Mouse (Mus musculus): ENCODE results near the gene Apol8. TPM values are rescaled to one million over a fixed set of nuclear protein-coding genes. Genes with fewer than 3 reads are reported as not detected.
A peak's percentile ranks its signal among the peaks of the same experiment; 100 is the strongest.
"Not testable (repeated sequence)": the region's sequence is repeated elsewhere in the genome, so short reads cannot be mapped to it uniquely, and the experiment has no call there.

Apol8 gene
- polyA plus RNA-seq, 1 experiment: 0.08 TPM

- no peak for DNase-seq
- Histone ChIP-seq H3K4me3 (ENCODE audit: control insufficient read depth, insufficient read depth, low read length) (no peak overlapping the region), H3K4me1 (replicated peaks; ENCODE audit: control insufficient read depth, insufficient read depth, low read length) (no peaks in the 10 kb centered on the region), H3K36me3 (ENCODE audit: control insufficient read depth, insufficient read depth, low read length) (no peaks in the 10 kb centered on the region), H3K27ac (ENCODE audit: control insufficient read depth, insufficient read depth, low read length) (no peak overlapping the region), H3K27me3 (ENCODE audit: control insufficient read depth, insufficient read depth, low read length) (no peaks in the 10 kb centered on the region)
- TF ChIP-seq CTCF (IDR thresholded peaks at IDR 0.05; ENCODE audit: borderline replicate concordance, control insufficient read depth, extremely low read depth, insufficient read depth, low read length, poor library complexity): no peak
- no peak for TF ChIP-seq POLR2A (IDR thresholded peaks at IDR 0.05; ENCODE audit: control insufficient read depth, extremely low read depth, insufficient read depth, low read length, poor library complexity)
- 94% methylated on average over 1 of the region's 1 CpGs for WGBS
These were observed 10.5 kb downstream of the Apol8 start for GRCm38 (mm10) chr15:77746326-77746725.

- Histone ChIP-seq H3K27me3 (ENCODE audit: control insufficient read depth, insufficient read depth, low read length) (no peaks in the 10 kb centered on the region), H3K27ac (ENCODE audit: control insufficient read depth, insufficient read depth, low read length) (no peak overlapping the region), H3K36me3 (ENCODE audit: control insufficient read depth, insufficient read depth, low read length) (no peaks in the 10 kb centered on the region), H3K4me1 (replicated peaks; ENCODE audit: control insufficient read depth, insufficient read depth, low read length) (no peaks in the 10 kb centered on the region), H3K4me3 (ENCODE audit: control insufficient read depth, insufficient read depth, low read length) (no peak overlapping the region)
- DNase-seq: no peak
- TF ChIP-seq POLR2A (IDR thresholded peaks at IDR 0.05; ENCODE audit: control insufficient read depth, extremely low read depth, insufficient read depth, low read length, poor library complexity): no peak
These were observed 11.7 kb downstream of the Apol8 start for GRCm38 (mm10) chr15:77745081-77745480.

GRCm38 (mm10) chr15:77744632-77745031 lies 12.2 kb downstream of the Apol8 start:
- Histone ChIP-seq H3K4me3 (ENCODE audit: control insufficient read depth, insufficient read depth, low read length) (no peak overlapping the region), H3K27ac (ENCODE audit: control insufficient read depth, insufficient read depth, low read length) (no peak overlapping the region), H3K36me3 (ENCODE audit: control insufficient read depth, insufficient read depth, low read length) (no peaks in the 10 kb centered on the region), H3K27me3 (ENCODE audit: control insufficient read depth, insufficient read depth, low read length) (no peaks in the 10 kb centered on the region), H3K4me1 (replicated peaks; ENCODE audit: control insufficient read depth, insufficient read depth, low read length) (no peaks in the 10 kb centered on the region)
- TF ChIP-seq CTCF (IDR thresholded peaks at IDR 0.05; ENCODE audit: borderline replicate concordance, control insufficient read depth, extremely low read depth, insufficient read depth, low read length, poor library complexity): no peak
- no peak for DNase-seq
- WGBS: 71% methylated on average over 5 of the region's 5 CpGs

- not testable (repeated sequence) for H3K4me3 ChIP-seq (ENCODE audit: control insufficient read depth, insufficient read depth, low read length); H3K27me3 ChIP-seq (ENCODE audit: control insufficient read depth, insufficient read depth, low read length); H3K36me3 ChIP-seq (ENCODE audit: control insufficient read depth, insufficient read depth, low read length); H3K27ac ChIP-seq (ENCODE audit: control insufficient read depth, insufficient read depth, low read length); H3K4me1 ChIP-seq (replicated peaks; ENCODE audit: control insufficient read depth, insufficient read depth, low read length); DNase-seq
- WGBS: 95% methylated on average over 6 of the region's 6 CpGs
These were observed 15.2 kb downstream of the Apol8 start for GRCm38 (mm10) chr15:77741556-77741955.

GRCm38 (mm10) chr15:77740511-77741297 lies 16.1 kb downstream of the Apol8 start:
- TF ChIP-seq CTCF (IDR thresholded peaks at IDR 0.05; ENCODE audit: borderline replicate concordance, control insufficient read depth, extremely low read depth, insufficient read depth, low read length, poor library complexity) (no peak), POLR2A (IDR thresholded peaks at IDR 0.05; ENCODE audit: control insufficient read depth, extremely low read depth, insufficient read depth, low read length, poor library complexity) (no peak)
- WGBS: 78% methylated on average over 9 of the region's 9 CpGs

GRCm38 (mm10) chr15:77733903-77734302 lies 22.9 kb downstream of the Apol8 start:
- not testable (repeated sequence) for H3K27ac ChIP-seq (ENCODE audit: control insufficient read depth, insufficient read depth, low read length); H3K27me3 ChIP-seq (ENCODE audit: control insufficient read depth, insufficient read depth, low read length); H3K36me3 ChIP-seq (ENCODE audit: control insufficient read depth, insufficient read depth, low read length); DNase-seq
- Histone ChIP-seq H3K4me1 (replicated peaks; ENCODE audit: control insufficient read depth, insufficient read depth, low read length) (peaks cover 13% of the 10 kb centered on the region), H3K4me3 (ENCODE audit: control insufficient read depth, insufficient read depth, low read length) (peak overlapping the region; percentile 12; the same call in 1 of the 2 replicates)
- 51% methylated on average over 4 of the region's 4 CpGs for WGBS

More at GRCm38 (mm10) chr15:77740511-77741297, 16.1 kb downstream of the Apol8 start:
- no peaks in the 10 kb centered on the region for H3K4me1 ChIP-seq (replicated peaks; ENCODE audit: control insufficient read depth, insufficient read depth, low read length)
- no peak overlapping the region for H3K4me3 ChIP-seq (ENCODE audit: control insufficient read depth, insufficient read depth, low read length)
- no peak for DNase-seq
- H3K36me3 ChIP-seq (ENCODE audit: control insufficient read depth, insufficient read depth, low read length): no peaks in the 10 kb centered on the region
- H3K27me3 ChIP-seq (ENCODE audit: control insufficient read depth, insufficient read depth, low read length): no peaks in the 10 kb centered on the region
- no peak overlapping the region for H3K27ac ChIP-seq (ENCODE audit: control insufficient read depth, insufficient read depth, low read length)

GRCm38 (mm10) chr15:77733380-77733779 lies 23.4 kb downstream of the Apol8 start:
- not testable (repeated sequence) for H3K27me3 ChIP-seq (ENCODE audit: control insufficient read depth, insufficient read depth, low read length); H3K27ac ChIP-seq (ENCODE audit: control insufficient read depth, insufficient read depth, low read length); H3K36me3 ChIP-seq (ENCODE audit: control insufficient read depth, insufficient read depth, low read length)
- Histone ChIP-seq H3K4me1 (replicated peaks; ENCODE audit: control insufficient read depth, insufficient read depth, low read length) (peaks cover 13% of the 10 kb centered on the region), H3K4me3 (ENCODE audit: control insufficient read depth, insufficient read depth, low read length) (peak overlapping the region; percentile 12; the same call in 1 of the 2 replicates)
- WGBS: 27% methylated on average over 8 of the region's 8 CpGs
- DNase-seq: peak; percentile 42

- H3K27me3 ChIP-seq (ENCODE audit: control insufficient read depth, insufficient read depth, low read length); H3K27ac ChIP-seq (ENCODE audit: control insufficient read depth, insufficient read depth, low read length): not testable (repeated sequence)
These were observed 24.0 kb downstream of the Apol8 start for GRCm38 (mm10) chr15:77732851-77733250.

More at GRCm38 (mm10) chr15:77732851-77733250, 24.0 kb downstream of the Apol8 start:
- not testable (repeated sequence) for H3K4me3 ChIP-seq (ENCODE audit: control insufficient read depth, insufficient read depth, low read length); DNase-seq; H3K36me3 ChIP-seq (ENCODE audit: control insufficient read depth, insufficient read depth, low read length)
- WGBS: 63% methylated on average over 10 of the region's 10 CpGs
- peaks cover 13% of the 10 kb centered on the region for H3K4me1 ChIP-seq (replicated peaks; ENCODE audit: control insufficient read depth, insufficient read depth, low read length)

All from thymus, adult 2 months (tissue).